Mouse (Mus musculus): ENCODE measurements around the gene Tesc.

DNA sequence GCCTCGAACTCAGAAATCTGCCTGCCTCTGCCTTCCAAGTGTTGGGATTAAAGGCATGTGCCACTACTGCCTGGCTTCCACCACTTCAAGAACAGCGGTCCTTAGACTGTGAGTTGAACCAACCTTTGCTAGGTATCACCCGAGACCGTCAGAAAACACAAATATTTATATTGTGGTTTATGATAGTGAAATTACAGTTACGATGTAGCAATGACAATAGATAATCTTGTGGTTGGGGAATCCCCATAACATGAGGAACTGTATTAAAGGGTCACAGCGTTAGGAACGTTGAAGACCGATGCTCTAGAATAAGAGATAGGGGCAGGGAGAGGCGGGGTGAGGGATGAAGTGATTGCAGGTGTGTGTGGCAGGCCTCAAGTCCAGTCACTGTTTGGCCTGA, 17.8 kb downstream of the Tesc start:
- TF ChIP-seq POLR2A (IDR thresholded peaks at IDR 0.05; ENCODE audit: low read depth, low read length): no peak
- TF ChIP-seq CTCF (IDR thresholded peaks at IDR 0.05; ENCODE audit: extremely low read depth, insufficient read depth, insufficient read length, insufficient replicate concordance): no peak

Measured in spleen, adult 2 months (tissue).